Mouse (Mus musculus) bone marrow, adult 2 months (tissue): ENCODE data around the gene Caskin2.

Source experiments
- CTCF ChIP-seq: fragments of 200-500 bp; IDR thresholded peaks from 2 replicates; pipeline ENCODE4 v1.5.1; 2011; ENCODE audit warnings: low read length, control low read depth; ENCODE audit not compliant: control insufficient read depth, insufficient read depth
- POLR2A ChIP-seq: fragments of 200-500 bp; IDR thresholded peaks from 2 replicates; pipeline ENCODE4 v1.6.1; 2011; ENCODE audit warnings: low read depth, mild to moderate bottlenecking, control low read depth, low read length, borderline replicate concordance; ENCODE audit not compliant: control insufficient read depth

DNA sequence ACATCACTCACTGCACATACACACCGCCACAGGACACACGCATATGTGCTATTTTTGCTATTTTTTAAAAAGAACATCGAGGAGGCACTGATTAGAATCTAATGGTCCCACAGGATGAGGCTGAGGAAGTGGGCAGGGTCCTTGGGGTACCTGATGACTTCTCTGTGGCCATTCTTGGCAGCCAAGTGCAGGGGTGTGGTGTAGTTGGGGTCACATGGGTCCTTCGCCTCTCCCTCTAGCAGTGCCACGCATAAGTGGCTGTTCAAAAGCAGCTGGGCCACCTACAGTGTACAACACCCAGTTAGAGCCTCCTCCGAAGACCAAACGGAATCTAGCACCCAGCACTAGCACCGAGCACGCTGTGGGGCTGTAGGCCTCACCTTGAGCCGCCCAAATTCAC lies 7.3 kb downstream of the Caskin2 start:
- TF ChIP-seq POLR2A, result no peak
- no peak for TF ChIP-seq CTCF
